Mouse (Mus musculus) lung, postnatal 0 days (tissue): ENCODE data around the gene Tmem201. TPM values are rescaled to one million over a fixed set of nuclear protein-coding genes. Genes with fewer than 3 reads are reported as not detected.

Source experiments
- ATAC-seq: fragments of 200-750 bp; cut with Nextera tagmentation; 2 replicates; pipeline ENCODE4 v1.8.0; 2017; ENCODE audit warnings: moderate library complexity
- DNase-seq: peaks from one replicate; pipeline ENCODE4 v3.0.0-alpha.2; 2016; ENCODE audit warnings: low spot score
- H3K27ac ChIP-seq: fragments of 300-500 bp; sonication (generic); 2 replicates; pipeline ENCODE4 v1.5.1; 2014; ENCODE audit warnings: antibody characterized with exemption, mild to moderate bottlenecking, low read length, mixed read lengths
- H3K27me3 ChIP-seq: fragments of 300-500 bp; sonication (generic); replicated peaks from 2 replicates; pipeline ENCODE4 v1.6.1; 2014; ENCODE audit warnings: low read length, mixed read lengths; ENCODE audit not compliant: insufficient read depth
- H3K36me3 ChIP-seq: fragments of 300-500 bp; sonication (generic); 2 replicates; pipeline ENCODE4 v1.6.1; 2014; ENCODE audit warnings: low read length, mixed read lengths; ENCODE audit not compliant: insufficient read depth
- H3K4me1 ChIP-seq: fragments of 300-500 bp; sonication (generic); 2 replicates; pipeline ENCODE4 v1.6.1; 2014; ENCODE audit warnings: antibody characterized with exemption, low read depth, low read length, mixed read lengths; ENCODE audit not compliant: insufficient read depth
- H3K4me2 ChIP-seq: fragments of 300-500 bp; sonication (generic); replicated peaks from 2 replicates; pipeline ENCODE4 v1.6.1; 2014; ENCODE audit warnings: low read depth, mild to moderate bottlenecking, low read length, moderate library complexity, mixed read lengths
- H3K4me3 ChIP-seq: fragments of 300-500 bp; sonication (generic); 2 replicates; pipeline ENCODE4 v1.5.1; 2014; ENCODE audit warnings: low read depth, low read length
- H3K9ac ChIP-seq: fragments of 300-500 bp; sonication (generic); replicated peaks from 2 replicates; pipeline ENCODE4 v1.6.1; 2014; ENCODE audit warnings: low read depth, mild to moderate bottlenecking
- H3K9me3 ChIP-seq: fragments of 300-500 bp; sonication (generic); 2 replicates; pipeline ENCODE4 v1.6.1; 2016; ENCODE audit warnings: low read length, mixed read lengths
- CTCF ChIP-seq: IDR thresholded peaks from 2 replicates; pipeline ENCODE4 v1.5.1; 2016; ENCODE audit warnings: antibody characterized with exemption, mild to moderate bottlenecking
- EP300 ChIP-seq: IDR thresholded peaks from 2 replicates; pipeline ENCODE4 v1.6.1; 2016; ENCODE audit warnings: antibody characterized with exemption, mild to moderate bottlenecking, control low read depth
- WGBS: fragments of 180-500 bp; shearing (Covaris S2); extraction: QIAGEN DNeasy Blood & Tissue Kit; methylation state at CpG from one replicate; pipeline ENCODE4 v1.1.7; 2014; 5-methylcytosine and 5-hydroxymethylcytosine counted together
- polyA plus RNA-seq: library from polyadenylated mRNA; unstranded; fragments of >200 nt; fragmentation: Nextera tagmentation; extraction: Ambion mirVana; gene quantifications from 2 replicates; pipeline ENCODE4 v1.2.1, GENCODE M21; 2015

Gene Tmem201
- polyA plus RNA-seq, 1 experiment from 2014 or later: 8.2 TPM

- Histone ChIP-seq H3K9me3 (no peaks in the 10 kb centered on the region), H3K27me3 (no peaks in the 10 kb centered on the region), H3K27ac (no peak overlapping the region), H3K4me2 (no peak overlapping the region), H3K9ac (no peak overlapping the region), H3K36me3 (no peaks in the 10 kb centered on the region), H3K4me3 (no peak overlapping the region), H3K4me1 (peaks cover 7% of the 10 kb centered on the region; the same call in 1 of the 2 replicates)
- TF ChIP-seq EP300 (no peak), CTCF (no peak)
- ATAC-seq (no peak), DNase-seq (no peak)
- WGBS: 56% methylated on average over 5 of the region's 5 CpGs
Measured at GRCm38 (mm10) chr4:149739478-149739877, 1.6 kb upstream of the Tmem201 start.

- Histone ChIP-seq H3K27ac (no peak overlapping the region), H3K4me2 (peak overlapping the region; percentile 96; the same call in 1 of the 2 replicates), H3K9me3 (no peaks in the 10 kb centered on the region), H3K4me3 (no peak overlapping the region), H3K27me3 (no peaks in the 10 kb centered on the region), H3K4me1 (peaks cover 7% of the 10 kb centered on the region; the same call in 1 of the 2 replicates), H3K9ac (no peak overlapping the region), H3K36me3 (no peaks in the 10 kb centered on the region)
- ATAC-seq: no peak
- WGBS: 16% methylated on average over 4 of the region's 4 CpGs
- TF ChIP-seq CTCF (no peak), EP300 (no peak)
- no peak for DNase-seq
Measured at GRCm38 (mm10) chr4:149736581-149736980, 1.3 kb downstream of the Tmem201 start.

- no peak overlapping the region for H3K27ac ChIP-seq
- WGBS: 60% methylated on average over 5 of the region's 5 CpGs
- peaks cover 7% of the 10 kb centered on the region; the same call in 1 of the 2 replicates for H3K4me1 ChIP-seq
- H3K4me2 ChIP-seq: no peak overlapping the region
- no peaks in the 10 kb centered on the region for H3K36me3 ChIP-seq
- no peak overlapping the region for H3K9ac ChIP-seq
- H3K4me3 ChIP-seq: no peak overlapping the region
- TF ChIP-seq EP300 (no peak), CTCF (no peak)
- DNase-seq (no peak), ATAC-seq (no peak)
- no peaks in the 10 kb centered on the region for H3K9me3 ChIP-seq
- H3K27me3 ChIP-seq: no peaks in the 10 kb centered on the region
Measured at GRCm38 (mm10) chr4:149735624-149736250, 2.1 kb downstream of the Tmem201 start.

GRCm38 (mm10) chr4:149734730-149735475 lies 2.9 kb downstream of the Tmem201 start:
- peaks cover 7% of the 10 kb centered on the region; the same call in 1 of the 2 replicates for H3K4me1 ChIP-seq
- WGBS: 65% methylated on average over 10 of the region's 10 CpGs
- ATAC-seq (no peak), DNase-seq (no peak)
- no peak overlapping the region for H3K4me2 ChIP-seq
- H3K9me3 ChIP-seq: no peaks in the 10 kb centered on the region
- no peak for TF ChIP-seq EP300
- no peak for TF ChIP-seq CTCF
- no peaks in the 10 kb centered on the region for H3K36me3 ChIP-seq
- H3K4me3 ChIP-seq: no peak overlapping the region
- no peak overlapping the region for H3K9ac ChIP-seq
- no peak overlapping the region for H3K27ac ChIP-seq
- no peaks in the 10 kb centered on the region for H3K27me3 ChIP-seq

- ATAC-seq: no peak
- no peak overlapping the region for H3K9ac ChIP-seq
- no peak overlapping the region for H3K27ac ChIP-seq
- 80% methylated on average over 6 of the region's 6 CpGs for WGBS
- DNase-seq: no peak
- TF ChIP-seq CTCF: no peak
- TF ChIP-seq EP300: no peak
- H3K4me2 ChIP-seq: no peak overlapping the region
- H3K27me3 ChIP-seq: no peaks in the 10 kb centered on the region
- no peaks in the 10 kb centered on the region for H3K9me3 ChIP-seq
- H3K36me3 ChIP-seq: no peaks in the 10 kb centered on the region
- peaks cover 7% of the 10 kb centered on the region; the same call in 1 of the 2 replicates for H3K4me1 ChIP-seq
- H3K4me3 ChIP-seq: no peak overlapping the region
Measured at GRCm38 (mm10) chr4:149734246-149734645, 3.6 kb downstream of the Tmem201 start.

- Histone ChIP-seq H3K4me1 (peaks cover 7% of the 10 kb centered on the region; the same call in 1 of the 2 replicates), H3K9ac (no peak overlapping the region)
Measured at GRCm38 (mm10) chr4:149733748-149734147, 4.1 kb downstream of the Tmem201 start.

More at GRCm38 (mm10) chr4:149733748-149734147, 4.1 kb downstream of the Tmem201 start:
- Histone ChIP-seq H3K27ac (no peak overlapping the region), H3K4me2 (no peak overlapping the region), H3K9me3 (no peaks in the 10 kb centered on the region), H3K27me3 (no peaks in the 10 kb centered on the region), H3K36me3 (no peaks in the 10 kb centered on the region), H3K4me3 (no peak overlapping the region)
- 66% methylated on average over 6 of the region's 6 CpGs for WGBS
- DNase-seq: no peak
- ATAC-seq: no peak
- no peak for TF ChIP-seq EP300
- no peak for TF ChIP-seq CTCF
